Mouse (Mus musculus) erythroblast, embryonic 14.5 days (primary cell): ENCODE results near the gene Rab5b. TPM values are rescaled to one million over a fixed set of nuclear protein-coding genes. Genes with fewer than 3 reads are reported as not detected.

Experiments
- H3K27me3 ChIP-seq: 2 replicates; pipeline ENCODE4 v1.6.1; 2012; ENCODE audit warnings: inconsistent platforms; ENCODE audit not compliant: control insufficient read depth
- H3K36me3 ChIP-seq: 2 replicates; pipeline ENCODE4 v1.6.1; 2012; ENCODE audit warnings: mild to moderate bottlenecking, inconsistent platforms; ENCODE audit not compliant: control insufficient read depth
- H3K4me1 ChIP-seq: 2 replicates; pipeline ENCODE4 v1.6.1; 2012; ENCODE audit warnings: inconsistent platforms; ENCODE audit not compliant: control insufficient read depth
- H3K4me3 ChIP-seq: replicated peaks from 2 replicates; pipeline ENCODE3; 2012; ENCODE audit warnings: moderate library complexity, mild to moderate bottlenecking, inconsistent platforms
- H3K9me3 ChIP-seq: 2 replicates; pipeline ENCODE4 v1.6.1; 2012; ENCODE audit warnings: low read length, inconsistent platforms, mixed read lengths; ENCODE audit not compliant: control insufficient read depth
- GATA1 ChIP-seq: IDR thresholded peaks from 2 replicates; pipeline ENCODE4 v1.6.1; 2012; ENCODE audit warnings: low read length, inconsistent platforms, mixed read lengths
- TAL1 ChIP-seq: IDR thresholded peaks from 3 replicates; pipeline ENCODE4 v1.6.1; 2012; ENCODE audit warnings: low read length, inconsistent platforms, mixed read lengths
- polyA plus RNA-seq: library from polyadenylated mRNA; stranded (reverse); fragments of >175 nt; gene quantifications from 2 replicates; pipeline ENCODE4 v1.2.3, GENCODE M21; 2012

Rab5b gene
- polyA plus RNA-seq, 1 experiment, result 1.1 TPM

DNA sequence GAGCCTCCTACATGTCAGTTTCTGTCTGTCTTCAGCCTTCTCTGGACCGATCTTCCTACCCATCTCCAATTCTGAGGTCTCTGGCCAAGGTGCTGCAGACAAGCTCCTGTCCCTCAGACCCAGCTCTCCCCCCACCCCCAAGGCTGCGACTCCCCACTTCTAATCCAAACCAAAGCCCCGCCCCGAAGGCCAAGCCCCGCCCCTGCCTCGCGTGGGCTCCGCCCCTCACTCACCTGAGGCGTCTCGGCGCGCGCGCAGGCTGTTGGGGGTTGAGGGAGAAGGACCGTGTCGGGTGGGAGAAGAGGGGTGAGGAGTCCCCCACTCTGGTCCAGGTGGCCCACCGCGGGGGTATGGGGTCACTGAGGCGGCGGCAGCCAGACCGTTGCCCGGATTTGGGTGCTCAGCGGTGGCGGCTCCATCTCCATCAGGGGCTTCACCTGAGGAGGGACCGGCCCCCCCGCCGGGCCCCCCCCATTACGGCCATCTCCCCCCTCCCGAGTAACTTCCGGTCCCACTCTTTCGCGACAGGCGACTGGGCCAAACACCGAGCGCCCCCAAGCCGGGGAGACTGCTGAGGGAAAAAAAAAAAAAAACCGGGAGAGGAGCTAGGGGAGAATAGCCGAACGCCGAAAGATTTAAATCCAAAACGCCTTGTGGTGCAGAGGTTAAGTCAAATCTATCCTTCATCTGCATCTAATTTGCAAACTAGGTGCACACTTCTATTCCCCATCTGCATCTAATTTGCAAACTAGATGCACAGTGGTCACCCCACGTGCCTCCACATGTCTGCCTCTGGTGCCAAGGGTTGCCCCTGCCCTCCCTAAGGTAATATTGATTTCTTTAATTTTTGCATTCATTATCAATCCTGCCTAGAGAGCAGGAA, 27.0 kb downstream of the Rab5b start:
- Histone ChIP-seq H3K36me3 (peaks cover 10% of the 10 kb centered on the region; the same call in 1 of the 2 replicates), H3K4me3 (peak overlapping the region; percentile 61), H3K4me1 (peaks cover 52% of the 10 kb centered on the region), H3K9me3 (no peaks in the 10 kb centered on the region; the same call in 1 of the 2 replicates), H3K27me3 (peaks cover 73% of the 10 kb centered on the region)
- TF ChIP-seq GATA1 (no peak), TAL1 (no peak)

GRCm38 (mm10) chr10:128665806-128666205, 30.3 kb downstream of the Rab5b start:
- H3K9me3 ChIP-seq, result no peaks in the 10 kb centered on the region; the same call in 1 of the 2 replicates
- peaks cover 3% of the 10 kb centered on the region; the same call in 1 of the 2 replicates for H3K36me3 ChIP-seq
- no peak overlapping the region for H3K4me3 ChIP-seq
- TF ChIP-seq GATA1, result no peak
- no peak for TF ChIP-seq TAL1
- peaks cover 43% of the 10 kb centered on the region for H3K27me3 ChIP-seq
- peaks cover 60% of the 10 kb centered on the region for H3K4me1 ChIP-seq

DNA sequence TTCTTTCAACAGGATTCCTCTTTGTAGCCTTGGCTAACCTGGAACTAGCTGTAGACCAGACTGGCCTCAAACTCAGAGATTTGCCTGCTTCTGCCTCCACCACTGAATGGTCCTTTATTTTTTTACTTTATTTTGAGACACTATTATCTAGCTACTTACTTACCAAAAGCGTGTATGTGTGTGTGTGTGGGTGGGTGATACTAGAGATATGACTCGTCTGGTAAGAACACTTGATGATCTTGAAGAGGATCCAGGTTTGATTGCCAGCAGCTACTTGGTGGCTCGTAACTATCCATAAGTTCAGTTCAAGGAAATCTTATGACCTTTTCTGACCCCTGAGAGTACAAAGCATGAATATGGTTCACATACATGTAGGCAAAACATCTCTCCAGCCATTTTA, 30.8 kb downstream of the Rab5b start:
- peak overlapping the region; percentile 16 for H3K4me3 ChIP-seq

GRCm38 (mm10) chr10:128664808-128665207, 31.3 kb downstream of the Rab5b start:
- TF ChIP-seq GATA1 (peak; percentile 16; the same call in 1 of the 2 replicates), TAL1 (peak; percentile 50)
- peak overlapping the region; percentile 22 for H3K4me3 ChIP-seq
- H3K27me3 ChIP-seq, result peaks cover 42% of the 10 kb centered on the region
- no peaks in the 10 kb centered on the region; the same call in 1 of the 2 replicates for H3K9me3 ChIP-seq
- H3K4me1 ChIP-seq, result peaks cover 60% of the 10 kb centered on the region
- no peaks in the 10 kb centered on the region for H3K36me3 ChIP-seq

More for the DNA sequence above, 30.8 kb downstream of the Rab5b start:
- H3K36me3 ChIP-seq, result no peaks in the 10 kb centered on the region; the same call in 1 of the 2 replicates
- H3K27me3 ChIP-seq, result peaks cover 43% of the 10 kb centered on the region
- H3K9me3 ChIP-seq, result no peaks in the 10 kb centered on the region; the same call in 1 of the 2 replicates
- TF ChIP-seq GATA1, result no peak
- TF ChIP-seq TAL1, result no peak
- peaks cover 60% of the 10 kb centered on the region for H3K4me1 ChIP-seq

GRCm38 (mm10) chr10:128663441-128664220, 32.4 kb downstream of the Rab5b start:
- Histone ChIP-seq H3K9me3 (no peaks in the 10 kb centered on the region; the same call in 1 of the 2 replicates), H3K4me1 (peaks cover 52% of the 10 kb centered on the region), H3K36me3 (no peaks in the 10 kb centered on the region), H3K27me3 (peaks cover 42% of the 10 kb centered on the region), H3K4me3 (no peak overlapping the region)
- no peak for TF ChIP-seq TAL1
- TF ChIP-seq GATA1, result no peak

GRCm38 (mm10) chr10:128662465-128662864, 33.6 kb downstream of the Rab5b start:
- peaks cover 41% of the 10 kb centered on the region for H3K27me3 ChIP-seq
- no peaks in the 10 kb centered on the region for H3K36me3 ChIP-seq
- no peaks in the 10 kb centered on the region for H3K9me3 ChIP-seq
- H3K4me3 ChIP-seq, result no peak overlapping the region
- TF ChIP-seq TAL1, result no peak
- 0 out of 2 replicates have a peak, but pooled peaks have one; percentile 30 for TF ChIP-seq GATA1
- H3K4me1 ChIP-seq, result peaks cover 48% of the 10 kb centered on the region

GRCm38 (mm10) chr10:128659490-128659889, 36.6 kb downstream of the Rab5b start:
- H3K36me3 ChIP-seq, result no peaks in the 10 kb centered on the region
- peaks cover 31% of the 10 kb centered on the region for H3K4me1 ChIP-seq
- H3K4me3 ChIP-seq, result no peak overlapping the region
- H3K9me3 ChIP-seq, result no peaks in the 10 kb centered on the region
- peaks cover 44% of the 10 kb centered on the region for H3K27me3 ChIP-seq
- TF ChIP-seq GATA1 (no peak), TAL1 (no peak)

GRCm38 (mm10) chr10:128657844-128658243, 38.2 kb downstream of the Rab5b start:
- Histone ChIP-seq H3K27me3 (peaks cover 56% of the 10 kb centered on the region), H3K4me1 (peaks cover 14% of the 10 kb centered on the region), H3K9me3 (no peaks in the 10 kb centered on the region), H3K4me3 (no peak overlapping the region), H3K36me3 (no peaks in the 10 kb centered on the region)
- TF ChIP-seq GATA1 (no peak), TAL1 (no peak)

DNA sequence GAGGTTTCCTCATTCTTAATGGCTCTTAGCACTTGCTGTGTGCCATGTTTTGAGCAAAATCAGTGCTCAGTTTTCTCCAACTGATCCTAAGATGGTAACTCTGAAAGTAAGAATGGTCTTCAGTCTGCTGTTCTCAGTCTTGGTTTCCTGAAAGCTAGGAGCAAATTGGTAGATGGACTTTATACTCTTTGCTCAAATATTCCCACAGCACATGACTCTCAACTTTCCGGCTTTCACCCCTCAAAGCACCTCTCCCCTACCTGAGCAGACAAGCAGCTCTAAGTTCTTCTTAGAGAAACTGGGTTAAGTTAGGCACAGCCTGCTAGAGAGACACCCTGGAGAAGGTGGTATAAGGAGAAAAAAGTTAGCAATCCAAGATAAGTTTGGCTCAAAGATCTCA, 39.3 kb downstream of the Rab5b start:
- Histone ChIP-seq H3K9me3 (no peaks in the 10 kb centered on the region), H3K36me3 (no peaks in the 10 kb centered on the region), H3K27me3 (peaks cover 56% of the 10 kb centered on the region), H3K4me1 (peaks cover 8% of the 10 kb centered on the region), H3K4me3 (no peak overlapping the region)
- TF ChIP-seq TAL1 (no peak), GATA1 (no peak)
